Mouse (Mus musculus) lung, postnatal 25 days (tissue): ENCODE data around the gene Vcp.
"Not testable (repeated sequence)": the region's sequence is repeated elsewhere in the genome, so short reads cannot be mapped to it uniquely, and the experiment has no call there.

Experiments used
- DNase-seq: peaks from one replicate; pipeline ENCODE4 v3.0.0; 2022; ENCODE audit warnings: low spot score

The Vcp gene

GRCm38 (mm10) chr4:43029749-43030148, 29.4 kb upstream of the Vcp start:
- DNase-seq = no peak

GRCm38 (mm10) chr4:43029121-43029520, 28.8 kb upstream of the Vcp start:
- no peak for DNase-seq

DNA sequence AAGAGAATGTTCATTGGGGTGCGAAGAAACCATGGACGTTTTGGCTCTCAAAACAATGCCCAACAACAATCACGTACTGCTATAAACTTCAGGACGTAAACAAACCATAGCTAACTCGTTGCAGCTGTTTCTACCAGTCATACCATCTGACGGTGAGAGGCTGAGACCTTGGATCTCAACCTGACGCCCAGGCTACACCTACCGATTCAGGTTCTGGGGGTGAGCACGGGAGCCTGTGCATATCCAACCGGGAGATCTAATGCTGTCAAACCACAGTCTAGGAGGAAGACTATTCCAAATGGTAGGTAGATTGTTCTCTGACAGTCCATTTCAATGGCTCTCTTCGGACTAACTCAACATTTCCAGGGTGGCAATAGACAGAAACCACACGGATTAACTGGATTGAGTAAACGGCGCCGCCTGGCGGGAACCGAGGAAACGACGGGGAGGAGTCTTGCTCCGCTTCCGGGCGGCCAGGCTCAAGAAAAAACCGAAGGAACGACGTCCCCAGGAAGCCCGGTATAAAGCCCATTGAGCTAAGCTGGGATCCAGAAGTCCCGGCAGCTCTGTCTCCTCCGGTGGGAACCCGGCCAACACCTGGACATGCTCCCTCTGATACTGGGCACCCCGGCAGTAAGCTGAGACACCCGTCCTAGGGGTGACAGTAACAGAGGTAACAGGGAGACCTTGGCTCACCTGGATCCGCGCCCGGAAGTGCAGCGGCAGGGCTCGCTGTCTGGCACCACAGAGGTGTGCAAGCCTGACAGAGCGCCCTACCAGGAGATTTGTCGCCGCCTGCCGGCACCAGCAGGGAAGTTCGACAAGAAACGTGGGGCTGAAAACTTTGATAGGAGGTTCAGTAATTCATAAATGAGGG, 25.0 kb upstream of the Vcp start, which contains the start of gene Pigo:
Gene Pigo, minus strand, starts transcription at position 736 of the 877 bp plus-strand sequence.
- peak; percentile 93 for DNase-seq

DNA sequence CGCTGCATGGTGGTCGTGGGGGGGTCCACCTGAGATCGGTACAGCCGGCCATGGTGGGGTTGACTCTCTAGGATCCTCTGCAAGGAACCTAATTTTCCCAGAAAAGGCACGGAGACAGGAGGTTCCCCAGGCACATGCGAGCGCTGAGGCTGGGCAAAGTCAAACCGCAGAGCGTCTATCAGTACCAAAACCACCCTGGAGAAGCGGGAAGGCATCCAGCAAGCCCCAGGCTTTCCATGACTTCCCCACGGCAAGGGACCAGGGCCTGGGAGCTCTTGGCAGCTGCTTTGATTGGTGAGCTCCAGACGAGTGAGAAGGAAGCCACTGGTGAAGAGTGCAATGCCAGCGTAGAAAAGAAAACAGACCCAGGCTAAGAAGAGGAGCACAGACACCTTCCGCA, 24.4 kb upstream of the Vcp start:
- no peak for DNase-seq

DNA sequence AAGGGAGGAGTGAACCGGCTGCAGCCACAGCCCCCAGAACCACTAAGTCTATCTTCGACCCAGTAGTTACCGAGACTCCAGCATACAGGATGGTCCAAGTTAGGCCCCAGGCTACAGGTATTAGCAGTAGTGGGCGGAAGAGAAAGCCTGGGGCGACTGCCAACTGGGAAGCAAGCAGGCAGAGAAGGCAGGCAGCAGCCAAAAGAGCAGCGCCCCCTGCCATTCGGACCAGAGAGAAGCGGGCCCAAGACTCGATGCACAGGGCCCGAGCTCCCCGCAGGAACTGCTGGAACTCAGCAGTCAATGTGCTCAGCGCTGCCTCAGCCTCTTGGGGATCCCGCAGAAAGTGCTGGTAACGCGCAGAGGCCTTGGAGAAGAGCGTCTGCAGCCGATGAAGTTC, 21.0 kb upstream of the Vcp start:
- DNase-seq = no peak

DNA sequence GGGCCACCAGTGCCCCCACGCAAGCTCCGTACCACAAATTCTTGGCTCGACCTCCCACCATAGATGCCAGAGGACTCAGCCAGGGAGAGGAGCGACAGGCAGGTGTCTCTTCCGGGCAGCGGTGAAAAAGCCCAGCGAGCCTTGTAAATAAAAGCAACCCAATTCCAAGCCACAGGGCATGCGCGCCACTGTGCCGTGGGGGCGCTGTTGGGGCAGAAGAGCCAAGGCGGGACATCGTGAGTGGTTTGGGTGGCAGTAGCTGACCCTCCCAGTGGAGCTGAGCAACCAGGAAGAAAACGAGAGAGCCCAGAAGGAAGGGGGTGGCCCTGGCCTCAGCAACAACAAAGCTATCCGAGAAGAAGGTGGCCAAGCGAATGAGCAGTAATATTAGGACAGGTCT, 20.6 kb upstream of the Vcp start:
- DNase-seq = no peak

DNA sequence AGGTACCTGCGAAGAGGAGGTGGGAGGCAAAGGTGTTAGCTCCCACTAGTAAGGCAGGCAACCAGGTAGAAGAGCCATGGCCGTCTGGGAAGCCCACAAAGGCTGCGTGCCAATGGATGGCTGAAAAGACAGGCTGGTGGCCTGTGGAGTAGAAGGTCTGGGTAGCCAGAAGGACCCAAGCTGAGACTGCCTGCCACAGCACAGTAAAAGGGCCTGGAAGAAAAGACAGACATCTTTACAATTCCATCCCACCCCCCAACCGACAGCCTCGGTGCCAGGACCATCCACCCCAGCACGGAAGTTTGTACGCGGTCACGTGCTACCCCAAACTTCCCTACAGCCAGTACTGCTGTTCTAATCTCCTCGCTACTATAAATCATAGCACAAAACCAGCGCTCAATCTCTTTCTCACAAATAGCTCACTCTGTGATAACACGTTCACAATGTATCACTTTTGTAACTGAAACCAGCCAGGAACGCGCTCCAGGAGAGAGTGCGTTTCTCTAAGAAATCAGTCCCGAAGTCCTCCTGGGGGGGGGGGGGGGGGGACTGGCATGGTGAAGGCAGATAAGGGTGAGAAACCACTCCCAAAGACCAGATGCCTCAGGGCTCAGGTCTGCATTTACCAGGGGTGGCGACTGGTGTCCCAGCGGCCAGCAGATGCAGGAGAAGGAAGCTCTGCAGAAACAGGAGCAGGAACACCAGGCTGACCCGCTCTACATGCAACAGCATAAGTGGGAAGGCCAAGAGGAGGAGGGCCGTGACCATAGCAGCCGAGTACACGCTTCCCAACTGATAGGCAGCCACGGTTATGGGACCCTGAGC, 19.5 kb upstream of the Vcp start:
- DNase-seq = no peak

DNA sequence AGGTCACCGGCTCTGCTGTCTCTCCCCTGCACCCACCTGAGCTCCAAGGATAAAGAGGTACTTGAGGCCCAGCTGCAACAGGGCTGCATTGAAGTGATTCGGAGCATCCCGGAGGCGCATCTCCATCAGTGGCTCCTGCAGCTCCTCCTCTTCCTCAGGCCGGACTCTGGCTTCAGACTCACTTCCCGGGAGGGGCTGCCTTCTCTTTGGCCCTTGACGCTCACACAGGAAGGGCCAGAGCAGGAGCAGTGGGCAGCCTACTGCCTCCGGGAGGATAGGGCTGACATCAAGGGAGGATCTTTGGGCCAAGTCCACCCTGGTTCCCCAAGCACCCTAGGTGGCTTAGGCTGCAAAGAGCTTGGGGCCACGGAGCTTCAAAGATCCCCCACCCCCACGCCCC, 18.9 kb upstream of the Vcp start:
- no peak for DNase-seq

DNA sequence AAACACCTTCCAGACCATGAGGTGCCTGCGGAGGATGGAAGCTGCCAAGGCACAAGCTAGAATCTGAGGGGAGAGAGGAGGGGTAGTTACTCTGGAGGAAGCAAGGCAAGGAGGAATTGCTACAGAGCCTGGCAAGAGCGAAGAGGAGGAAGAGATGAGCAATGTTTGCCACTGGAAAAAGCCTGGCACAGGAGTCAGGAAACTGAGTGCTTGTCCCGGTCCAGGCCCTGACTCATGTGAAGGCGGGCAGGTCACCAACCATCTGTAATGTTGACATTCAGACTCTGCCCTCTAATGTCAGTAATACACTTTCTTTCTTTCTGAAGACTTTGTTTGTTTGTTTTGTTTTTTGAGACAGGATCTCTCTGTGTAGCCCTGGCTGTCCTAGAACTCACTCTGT, 17.8 kb upstream of the Vcp start:
- DNase-seq = no peak

DNA sequence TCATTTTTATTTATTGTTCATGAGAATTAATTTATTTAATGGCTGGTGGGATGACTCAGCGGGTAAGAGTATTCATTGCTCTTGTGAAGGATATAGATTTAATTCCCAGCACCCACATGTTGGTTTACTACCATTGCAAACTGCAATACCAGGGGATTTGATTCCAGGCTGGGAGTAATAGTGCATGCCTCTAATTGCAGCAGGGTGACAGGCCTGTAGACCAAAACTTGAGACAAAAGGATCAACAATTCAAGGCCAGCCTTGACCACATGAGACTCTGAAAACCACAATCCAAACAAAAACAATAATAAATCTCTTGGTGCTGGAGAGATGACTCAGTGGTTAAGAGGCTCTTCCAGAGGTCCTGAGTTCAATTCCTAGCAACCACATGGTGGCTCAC, 11.8 kb upstream of the Vcp start:
- DNase-seq = no peak

DNA sequence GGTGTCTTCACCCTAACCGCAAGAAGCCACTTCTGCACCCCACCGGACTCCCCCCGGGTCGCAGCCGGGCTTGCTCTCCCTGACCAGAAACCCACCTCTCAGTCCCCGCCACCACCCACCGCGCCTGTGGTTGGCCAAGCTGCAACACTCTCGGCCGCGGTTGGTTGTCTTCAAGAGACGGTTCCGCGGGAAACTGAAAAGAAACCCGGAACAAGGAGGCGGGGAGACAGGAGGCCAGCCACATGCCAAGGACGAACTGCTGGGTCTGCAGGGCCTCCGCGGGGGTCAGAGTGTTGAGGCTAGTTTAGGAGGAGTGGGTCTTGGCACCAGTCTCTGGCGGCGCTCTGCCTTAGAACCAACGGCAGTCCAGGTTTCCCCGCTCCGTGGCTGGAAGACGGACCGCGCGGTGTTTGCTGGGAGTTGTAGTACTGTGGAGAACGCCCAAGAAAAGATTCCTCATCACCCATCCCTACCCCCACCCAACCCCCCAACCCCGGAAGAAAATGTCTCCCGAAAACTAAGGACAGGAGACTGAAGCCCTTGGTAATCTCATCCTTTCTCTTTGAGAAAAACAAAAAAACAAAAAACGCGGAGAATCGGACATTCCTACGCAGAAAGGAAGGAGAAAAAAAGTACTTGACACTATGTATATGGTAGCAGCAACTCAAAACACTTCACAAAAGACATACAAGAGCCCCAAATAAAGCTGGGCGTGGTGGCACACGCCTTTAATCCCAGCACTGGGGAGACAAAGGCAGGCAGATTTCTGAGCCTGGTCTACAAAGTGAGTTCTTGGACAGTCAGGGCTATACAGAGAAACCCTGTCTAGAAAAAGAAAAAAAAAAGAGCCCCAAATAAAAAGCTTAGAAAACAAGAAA, 10.1 kb upstream of the Vcp start, which contains the start of gene Fancg:
Gene Fancg, minus strand, starts transcription at position 346 of the 878 bp plus-strand sequence.
- peak; percentile 83 for DNase-seq

DNA sequence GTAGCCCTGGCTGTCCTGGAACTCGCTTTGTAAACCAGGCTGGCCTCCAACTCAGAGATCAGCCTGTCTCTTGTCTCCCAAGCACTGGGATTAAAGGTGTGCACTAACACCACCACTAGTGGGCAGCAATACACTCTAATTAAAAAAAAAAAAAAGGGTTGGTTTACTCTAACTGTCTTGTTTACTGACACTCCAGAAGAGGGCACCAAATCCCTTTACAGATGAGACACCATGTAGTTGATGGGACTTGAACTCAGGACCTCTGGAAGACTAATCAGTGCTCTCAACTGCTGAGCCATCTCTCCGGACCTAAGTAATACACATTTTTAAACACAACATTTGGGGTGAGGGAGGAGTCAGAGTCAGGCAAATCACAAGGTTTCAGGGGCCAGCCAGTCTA, 5.5 kb upstream of the Vcp start:
- DNase-seq = peak; percentile 70

DNA sequence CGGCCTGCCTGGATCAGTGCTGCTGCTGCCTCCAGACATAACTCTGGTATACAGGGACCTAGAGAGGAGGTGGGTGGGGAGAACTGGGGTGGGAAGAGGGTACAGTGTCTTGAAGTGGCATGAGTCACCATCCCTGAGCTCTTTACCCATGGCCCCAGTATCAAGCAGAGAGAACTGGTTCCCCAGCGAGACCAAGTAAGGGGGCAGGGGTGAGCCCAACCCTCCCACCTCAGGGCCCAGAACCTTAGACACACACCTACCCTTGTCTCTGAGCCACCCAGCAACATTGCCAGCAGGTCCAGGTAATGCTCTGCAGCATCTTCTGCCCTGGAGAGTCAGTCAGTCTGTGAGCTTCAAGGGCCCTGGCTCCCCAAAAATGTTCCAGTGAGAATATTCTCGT, 4.6 kb upstream of the Vcp start:
- DNase-seq = no peak

DNA sequence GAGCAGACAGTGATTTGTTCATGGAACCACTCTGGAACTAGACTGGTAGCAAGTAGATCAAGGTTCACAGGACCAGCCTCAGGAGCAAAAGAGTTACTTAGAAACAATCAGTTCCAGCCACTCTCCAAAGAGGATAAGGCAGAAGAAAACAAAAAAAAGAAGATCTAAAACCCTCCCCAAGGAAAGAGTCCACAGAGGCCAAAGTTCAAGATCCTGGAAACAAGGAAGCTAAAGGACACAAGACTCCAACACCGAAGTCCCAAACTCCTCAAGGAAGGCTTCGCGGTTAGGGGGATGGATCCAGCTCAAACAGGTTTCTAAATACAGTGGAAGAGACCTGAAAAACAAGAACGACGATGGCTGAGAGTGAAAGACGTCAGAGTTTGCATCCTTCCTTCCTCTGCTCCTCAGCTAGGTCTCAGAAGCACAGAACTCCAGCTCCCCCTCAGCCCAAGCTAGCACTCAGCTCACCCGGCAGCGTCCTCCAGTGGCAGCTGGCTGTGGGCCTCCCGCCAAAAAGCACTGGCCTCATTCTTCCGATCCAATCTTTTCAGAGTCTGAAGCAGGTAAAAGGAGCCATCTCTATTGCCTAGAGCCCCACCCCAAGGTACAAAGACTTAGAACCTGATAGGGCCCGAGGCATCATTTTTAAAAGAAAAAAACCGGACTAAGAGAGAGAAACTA, 2.6 kb upstream of the Vcp start:
- no peak for DNase-seq

DNA sequence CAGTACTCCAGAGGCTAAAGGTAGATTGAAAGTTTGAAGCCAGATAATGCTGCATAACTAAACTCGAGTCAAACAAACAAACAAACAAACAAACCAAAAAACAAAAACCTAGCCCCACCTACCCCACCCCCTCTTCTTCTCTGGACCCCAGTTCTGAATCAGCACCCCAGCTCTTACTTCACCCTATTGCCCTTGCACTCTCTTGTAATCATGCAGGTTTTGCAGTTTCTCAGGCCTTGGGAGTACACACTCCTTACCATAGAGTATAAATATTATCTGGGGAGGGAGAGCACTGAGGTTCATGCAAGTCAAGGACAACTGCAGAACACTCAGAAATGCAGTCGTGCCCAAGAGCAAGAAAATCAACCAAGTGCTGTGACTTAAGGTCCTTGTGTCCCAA, 965 bp upstream of the Vcp start:
- no peak for DNase-seq

DNA sequence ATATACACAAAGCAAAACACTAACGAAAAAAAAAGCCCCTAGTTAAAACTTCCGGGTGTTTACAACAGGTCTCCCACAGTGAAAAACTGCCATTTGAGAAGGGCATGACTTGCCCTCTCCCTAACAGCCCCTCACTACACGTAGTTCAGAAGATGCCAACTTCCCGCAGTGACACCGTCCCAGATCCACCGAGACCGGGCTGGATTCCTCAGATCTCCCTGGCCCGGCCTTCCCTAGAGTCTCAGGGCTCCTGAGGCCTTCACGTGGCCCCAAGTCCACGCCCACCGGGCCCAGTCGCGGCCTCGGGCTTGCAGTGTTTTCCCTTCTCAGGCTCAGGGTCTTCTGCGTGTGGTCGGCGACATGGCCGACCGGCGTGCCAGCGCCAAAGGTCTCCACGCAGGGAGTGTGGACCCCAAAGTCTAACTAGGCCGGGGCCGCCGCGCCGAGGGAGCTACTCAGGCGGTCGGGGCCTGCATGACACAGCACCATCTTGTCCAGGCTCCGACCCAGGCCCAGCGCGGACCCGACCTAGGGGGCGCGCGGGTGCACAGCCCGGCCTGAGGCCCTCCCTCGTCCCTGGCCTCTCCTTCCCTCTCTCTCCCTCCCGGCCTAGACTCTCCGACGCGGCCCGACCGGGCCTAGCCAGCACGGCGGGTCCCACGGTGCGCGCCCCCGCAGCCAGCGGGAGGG, 711 bp downstream of the Vcp start:
- DNase-seq = peak; percentile 68

DNA sequence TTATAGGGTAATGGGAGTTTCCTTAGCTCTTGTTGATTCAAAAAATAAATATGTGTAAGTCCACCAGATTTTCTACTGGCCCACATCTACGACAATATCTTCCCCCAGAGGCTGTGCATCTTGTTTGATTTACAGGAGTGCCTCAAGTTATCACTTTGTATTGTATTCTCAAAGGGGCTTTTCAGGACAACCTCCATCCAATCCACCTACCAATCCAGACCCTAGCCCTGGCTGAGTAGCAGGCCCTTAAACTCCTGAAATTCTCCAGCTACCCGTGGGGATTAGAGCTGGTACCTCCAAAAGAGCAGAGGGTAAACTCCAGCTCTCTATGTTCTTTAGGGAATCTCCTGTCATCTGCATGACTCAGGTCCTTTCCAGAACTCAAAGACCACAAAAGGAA, 2.3 kb downstream of the Vcp start:
- DNase-seq = no peak

- DNase-seq = no peak
Observed at GRCm38 (mm10) chr4:42988296-42988695, 12.0 kb downstream of the Vcp start.

GRCm38 (mm10) chr4:42980467-42980866, 19.8 kb downstream of the Vcp start:
- DNase-seq = not testable (repeated sequence)

GRCm38 (mm10) chr4:42978062-42978461, 22.2 kb downstream of the Vcp start:
- no peak for DNase-seq

GRCm38 (mm10) chr4:42973868-42974267, 26.4 kb downstream of the Vcp start:
- DNase-seq = no peak
